Mouse (Mus musculus): ENCODE data around the gene Kiss1r. TPM values are rescaled to one million over a fixed set of nuclear protein-coding genes. Genes with fewer than 3 reads are reported as not detected.

Gene Kiss1r
- total RNA-seq (2023): 0.39 to 0.63 TPM (median 0.47 TPM) in 4 replicates

DNA sequence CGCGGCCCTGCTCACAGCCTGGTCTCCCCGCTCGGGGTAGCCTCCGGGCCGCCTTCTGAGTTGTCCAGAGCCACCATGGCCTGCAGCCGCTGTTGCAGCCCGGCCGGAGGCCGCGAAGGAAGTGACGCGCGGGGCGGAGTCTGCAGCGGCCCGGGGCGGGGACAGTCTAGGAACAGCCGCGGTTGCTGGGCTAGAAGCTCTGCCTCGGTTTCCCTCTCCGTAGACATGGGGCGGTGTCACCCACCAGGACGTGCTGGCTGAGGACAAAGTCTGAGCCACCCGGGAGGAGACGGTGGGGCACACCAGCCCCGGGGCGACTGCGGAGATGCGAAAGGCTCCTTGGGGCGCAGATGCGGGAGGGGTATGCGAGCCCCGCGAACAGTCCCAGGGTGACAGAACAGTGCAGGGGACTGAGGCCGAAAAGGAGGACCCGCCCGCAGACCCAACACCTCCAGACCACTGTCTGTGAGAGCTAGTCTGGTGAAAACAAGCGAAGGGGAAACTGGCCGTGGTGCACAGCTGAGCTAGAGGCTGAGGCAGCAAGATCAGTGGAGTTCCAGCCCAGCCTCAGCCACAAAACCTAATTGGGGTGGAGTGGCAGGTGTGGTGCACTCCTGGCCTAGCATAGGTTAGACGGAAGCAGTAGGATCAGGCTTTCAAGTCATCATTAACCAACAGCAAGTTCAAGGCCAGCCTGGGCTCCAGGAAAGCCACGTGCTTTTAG is at the start of gene Kiss1r:
Gene Kiss1r (plus strand): TSS at position 164 of the 724 bp plus-strand sequence.

DNA sequence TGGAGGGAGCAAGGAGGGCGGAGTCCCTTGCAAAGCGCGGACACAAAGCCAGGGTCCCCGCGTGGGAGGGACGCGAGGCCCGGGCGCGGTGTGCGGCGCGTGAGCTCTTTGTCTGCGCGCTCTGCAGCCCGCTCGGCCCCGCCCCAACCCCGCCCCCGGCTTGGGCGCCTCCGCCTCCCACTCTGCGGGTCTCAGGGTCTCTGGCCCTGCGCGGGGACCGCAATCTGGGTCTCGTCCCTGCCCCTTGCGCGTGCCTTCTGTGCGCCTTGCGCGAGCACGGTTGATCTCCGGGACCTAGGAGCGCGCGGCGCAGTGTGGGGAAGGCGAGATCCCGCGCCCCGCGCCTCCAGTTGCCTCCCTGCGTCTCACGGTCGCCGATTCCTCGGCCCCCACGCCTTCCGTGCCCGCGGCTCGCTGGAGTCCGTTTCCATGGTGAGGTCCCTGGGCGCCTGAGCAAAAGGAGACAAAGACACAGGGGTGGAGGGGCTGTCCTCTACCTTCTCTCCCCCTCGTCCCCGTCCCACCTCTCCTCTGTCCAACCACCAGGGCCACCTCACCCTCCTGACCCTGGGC is 42.4 kb upstream of the Kiss1r start, which contains the start of the genes Prtn3 and Plppr3:
Gene Prtn3 (plus strand): TSS at position 187 of the 573 bp plus-strand sequence.
Gene Plppr3 (minus strand): TSS at position 345 of the 573 bp plus-strand sequence.

DNA sequence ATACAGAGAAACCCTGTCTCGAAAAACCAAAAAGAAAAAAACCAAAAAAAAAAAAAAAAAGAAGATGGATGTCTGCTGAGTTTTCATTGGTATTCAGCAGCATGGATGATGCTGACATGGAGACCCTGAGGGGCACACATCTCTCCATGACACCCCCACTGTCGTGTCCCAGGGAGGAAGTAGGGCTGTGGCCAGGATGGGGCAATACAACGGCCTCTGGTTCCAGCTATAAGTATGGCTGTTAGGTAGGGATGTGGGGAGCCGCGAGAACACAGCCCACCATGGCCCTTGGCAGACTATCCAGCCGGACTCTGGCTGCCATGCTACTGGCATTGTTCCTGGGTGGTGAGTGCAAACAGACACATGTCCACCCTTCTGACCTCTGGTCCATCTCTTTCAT is 30.7 kb upstream of the Kiss1r start, which contains the start of gene Elane:
Gene Elane (plus strand): TSS at position 194 of the 400 bp plus-strand sequence.

DNA sequence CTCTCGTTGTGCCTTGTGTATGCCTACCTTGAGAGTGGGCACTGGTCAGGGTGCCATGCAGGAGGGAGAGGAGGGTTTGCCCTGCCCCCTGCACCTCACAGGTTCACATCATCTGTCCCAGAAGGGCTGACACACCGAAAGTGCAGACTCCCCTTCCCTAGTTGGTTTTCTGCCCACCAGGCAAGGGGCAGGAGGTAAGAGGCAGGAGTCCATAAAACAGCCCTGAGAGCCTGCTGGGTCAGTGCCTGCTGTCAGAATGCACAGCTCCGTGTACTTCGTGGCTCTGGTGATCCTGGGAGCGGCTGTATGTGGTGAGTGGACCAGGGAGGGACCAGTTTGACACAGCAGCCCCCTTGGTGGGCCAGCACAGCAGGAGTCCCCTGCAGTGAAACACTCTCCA is 26.1 kb upstream of the Kiss1r start, which contains the start of gene Cfd:
Gene Cfd (plus strand): TSS at position 184 of the 400 bp plus-strand sequence.

DNA sequence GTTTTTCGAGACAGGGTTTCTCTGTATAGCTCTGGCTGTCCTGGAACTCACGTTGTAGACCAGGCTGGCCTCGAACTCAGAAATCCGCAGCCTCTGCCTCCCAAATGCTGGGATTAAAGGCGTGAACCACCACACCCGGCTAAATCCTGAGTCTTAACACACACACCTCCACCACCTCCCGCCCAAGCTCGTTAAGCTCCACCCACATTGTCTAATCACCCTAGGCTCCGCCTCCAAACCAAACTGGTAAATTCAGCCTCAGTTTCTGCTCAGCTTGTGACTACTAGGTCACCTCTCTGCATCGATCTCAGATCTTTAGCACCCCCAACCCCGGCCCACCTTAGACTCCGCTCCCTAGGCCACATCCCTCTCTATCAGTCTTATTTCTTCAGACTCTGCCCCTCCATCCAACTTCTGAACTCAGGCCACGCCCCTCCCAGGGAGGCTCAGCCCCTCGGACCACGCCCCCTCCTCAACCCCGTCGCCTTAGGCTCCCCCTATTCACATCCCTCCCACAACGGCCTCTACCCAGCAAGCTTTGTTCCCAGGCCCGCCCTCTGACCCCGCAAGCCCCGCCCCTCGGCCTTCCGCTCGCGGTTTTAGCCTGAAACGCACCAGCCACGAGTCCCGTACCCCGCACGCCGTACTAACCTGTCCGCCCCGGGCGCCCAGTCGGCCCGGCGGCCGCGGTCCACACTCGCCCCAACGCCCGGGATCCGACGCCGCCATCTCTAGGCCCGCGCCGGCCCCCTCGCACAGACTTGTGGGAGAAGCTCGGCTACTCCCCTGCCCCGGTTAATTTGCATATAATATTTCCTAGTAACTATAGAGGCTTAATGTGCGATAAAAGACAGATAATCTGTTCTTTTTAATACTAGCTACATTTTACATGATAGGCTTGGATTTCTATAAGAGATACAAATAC is 8.3 kb upstream of the Kiss1r start, which contains the start of gene Med16:
Gene Med16 (minus strand): TSS at position 757 of the 925 bp plus-strand sequence.

DNA sequence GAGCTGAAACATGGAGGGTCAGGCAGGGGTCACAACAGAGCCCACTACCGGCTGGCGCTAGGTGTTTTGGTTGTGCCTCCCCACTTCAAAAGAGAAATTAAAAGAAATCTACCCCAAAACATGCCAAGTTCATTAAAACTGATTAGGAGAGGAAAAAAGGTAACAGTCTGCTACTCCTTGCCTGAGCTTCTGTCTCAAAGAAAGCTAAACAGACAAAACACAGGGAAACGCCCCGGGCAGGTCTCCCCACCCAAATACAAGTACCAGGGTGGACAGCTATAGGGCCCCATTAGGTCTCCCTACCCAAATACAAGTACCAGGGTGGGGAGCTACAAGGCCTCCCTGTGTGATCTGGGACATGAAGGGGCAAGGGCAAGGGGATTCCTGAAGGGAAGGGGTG is 6.2 kb upstream of the Kiss1r start, which contains the start of gene Gm26602:
Gene Gm26602 (plus strand): TSS at position 301 of the 400 bp plus-strand sequence.

DNA sequence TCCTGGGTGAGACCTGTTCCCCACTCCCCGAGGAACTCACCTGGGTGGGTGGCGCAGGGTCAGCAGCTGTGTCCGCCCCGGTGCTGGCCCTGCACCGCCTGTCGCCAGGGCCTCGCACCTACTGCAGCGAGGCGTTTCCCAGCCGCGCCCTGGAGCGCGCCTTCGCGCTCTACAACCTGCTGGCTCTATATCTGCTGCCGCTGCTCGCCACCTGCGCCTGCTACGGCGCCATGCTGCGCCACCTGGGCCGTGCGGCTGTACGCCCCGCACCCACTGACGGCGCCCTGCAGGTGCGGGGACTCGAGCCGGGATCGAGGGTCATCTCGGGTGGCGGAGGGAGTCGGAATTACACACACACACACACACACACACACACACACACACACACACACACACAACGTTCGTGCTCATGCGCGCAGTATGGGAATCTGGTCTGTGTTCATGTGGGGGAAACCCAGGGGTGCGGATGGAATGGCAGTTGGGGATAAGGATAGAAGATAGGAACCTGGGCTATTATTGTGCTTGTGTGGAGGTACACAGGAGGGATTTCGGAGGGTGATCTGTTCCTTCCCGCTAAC is 4.3 kb downstream of the Kiss1r start, which contains the start of gene R3hdm4:
Gene R3hdm4 (minus strand): TSS at position 251 of the 578 bp plus-strand sequence.

DNA sequence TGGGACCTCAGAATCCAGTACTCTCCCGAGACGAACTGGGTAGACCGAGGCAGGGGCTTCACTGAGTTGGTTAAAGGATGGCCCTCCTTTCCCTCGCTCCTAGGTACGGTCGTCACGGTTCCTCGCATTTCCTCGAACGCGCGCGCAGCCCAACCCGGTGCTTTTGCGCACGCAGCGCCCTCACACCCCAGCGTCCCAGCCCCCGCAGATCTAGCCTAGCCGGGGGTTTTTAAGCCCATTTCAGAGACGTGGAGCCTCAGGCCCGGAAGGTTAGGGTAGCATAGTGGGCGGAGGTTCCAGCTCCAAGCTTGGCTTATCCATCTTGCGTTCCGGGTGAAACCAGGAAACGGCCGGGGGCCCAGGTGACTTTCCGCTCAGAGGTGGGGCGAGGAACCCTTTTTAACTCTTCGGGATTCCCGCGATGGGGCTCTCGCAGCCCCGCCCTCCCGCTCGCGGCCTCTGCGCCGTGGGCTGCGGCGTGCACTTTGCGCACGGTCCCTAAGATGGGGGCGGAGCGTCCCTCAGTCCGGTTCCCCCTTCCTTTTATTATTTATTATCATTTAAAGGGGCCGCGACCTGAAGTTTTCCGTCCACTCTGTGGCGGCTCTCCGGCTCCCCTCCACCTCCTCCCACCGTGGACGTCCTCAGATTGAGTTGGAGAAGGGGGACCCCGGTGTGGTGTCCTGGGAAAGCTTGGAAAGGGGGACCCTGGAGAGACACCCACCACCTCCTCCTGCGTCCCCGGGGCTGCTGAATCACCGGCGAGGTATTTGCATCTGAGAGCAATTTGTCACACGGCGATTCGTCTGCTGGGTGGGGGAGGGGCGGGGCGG is 9.9 kb downstream of the Kiss1r start, which contains the start of gene Arid3a:
Gene Arid3a (plus strand): TSS at position 553 of the 833 bp plus-strand sequence.

DNA sequence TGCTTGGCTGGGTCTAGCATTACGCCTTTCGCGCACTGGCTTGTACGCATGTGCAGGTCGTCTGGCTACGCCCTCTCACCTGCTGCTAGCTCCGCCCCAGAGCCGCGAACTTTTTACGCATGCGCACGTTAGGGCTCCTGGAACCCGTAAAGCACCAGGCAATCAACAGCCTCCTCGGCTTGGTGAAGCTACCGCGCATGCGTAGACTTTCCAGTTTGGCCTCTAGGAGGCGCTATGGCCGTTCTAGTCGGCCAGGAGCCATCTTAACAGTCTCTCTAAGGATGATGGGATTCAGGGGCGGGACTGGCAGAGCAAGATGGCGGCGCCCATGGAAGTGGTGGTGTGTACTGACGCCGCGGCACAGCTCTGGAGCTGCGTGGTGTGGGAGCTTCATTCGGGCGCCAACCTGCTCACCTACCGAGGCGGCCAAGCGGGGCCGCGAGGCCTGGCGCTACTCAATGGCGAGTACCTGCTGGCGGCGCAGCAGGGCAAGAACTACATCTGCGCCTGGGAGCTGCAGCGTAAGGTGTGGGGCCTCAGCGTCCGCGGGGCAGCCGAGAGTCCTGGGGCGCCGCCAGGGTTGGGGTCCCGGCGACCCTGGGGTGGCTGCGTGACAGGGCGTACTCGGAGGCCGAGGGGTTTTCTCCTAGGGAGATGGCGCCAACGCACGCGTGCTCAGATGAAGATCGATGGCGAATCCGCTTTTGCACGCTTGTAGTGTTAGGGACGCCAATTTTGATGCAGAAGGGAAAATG is 43.3 kb downstream of the Kiss1r start, which contains the start of gene Wdr18:
Gene Wdr18 (plus strand): TSS at position 306 of the 755 bp plus-strand sequence.

DNA sequence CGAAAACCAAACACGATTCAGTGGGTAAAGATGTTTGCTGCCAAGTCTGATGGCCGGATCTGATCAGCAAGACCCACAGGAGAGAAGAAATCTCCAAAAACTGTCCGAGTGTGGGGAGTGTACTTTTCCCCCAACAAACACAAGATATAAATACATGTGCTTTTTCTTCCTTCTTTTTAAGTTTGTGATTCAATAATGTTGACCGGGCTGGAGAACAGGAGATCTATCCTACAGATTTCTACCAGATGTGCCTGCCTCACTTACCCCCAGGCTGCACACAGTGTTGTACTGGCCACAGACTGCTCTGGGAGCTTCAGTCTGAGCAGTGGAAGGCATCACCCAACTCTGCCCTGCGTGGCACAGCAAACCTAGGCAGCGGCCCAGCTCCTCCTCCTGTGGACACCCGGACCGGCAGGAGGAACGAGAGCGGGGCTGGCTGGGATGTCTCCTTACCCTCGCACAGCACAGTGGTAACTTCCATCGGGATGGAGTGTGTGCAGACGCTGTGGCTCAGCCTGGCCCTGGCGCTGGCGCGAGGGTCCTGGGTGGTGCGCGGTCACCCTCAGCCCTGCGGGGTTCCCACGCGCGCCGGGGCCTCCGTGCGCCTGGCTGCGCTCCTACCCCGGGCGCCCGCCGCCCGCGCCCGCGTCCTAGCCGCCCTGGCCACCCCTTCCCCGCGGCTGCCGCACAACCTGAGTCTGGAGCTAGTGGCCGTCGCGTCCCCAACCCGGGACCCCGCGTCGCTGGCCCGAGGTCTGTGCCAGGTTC is 53.8 kb downstream of the Kiss1r start, which contains the start of gene Grin3b:
Gene Grin3b (plus strand): TSS at position 301 of the 768 bp plus-strand sequence.

Other genes starting within 250 kb of the Kiss1r start
- 16.5 to 17.6 TPM (median 17.2 TPM) in 4 replicates for gene Tpgs1, start 247.6 kb upstream of the Kiss1r start, total RNA-seq (2023)
- 64.3 to 70.9 TPM (median 67.1 TPM) in 4 replicates for gene Cdc34, start 234.8 kb upstream of the Kiss1r start, total RNA-seq (2023)
- gene Gzmm, start 228.0 kb upstream of the Kiss1r start, total RNA-seq (2023): 2.2 to 3.3 TPM (median 2.8 TPM) in 4 replicates
- gene Bsg, start 212.5 kb upstream of the Kiss1r start, total RNA-seq (2023): 93.0 to 101 TPM (median 96.4 TPM) in 4 replicates
- gene Hcn2, start 200.3 kb upstream of the Kiss1r start, total RNA-seq (2023): not detected in 4 replicates
- gene Polrmt, start 170.4 kb upstream of the Kiss1r start, total RNA-seq (2023): 61.1 to 82.7 TPM (median 70.9 TPM) in 4 replicates
- not detected in 4 replicates for gene Fgf22, start 161.9 kb upstream of the Kiss1r start, total RNA-seq (2023)
- gene Rnf126, start 150.0 kb upstream of the Kiss1r start, total RNA-seq (2023): 47.4 to 62.4 TPM (median 56.4 TPM) in 4 replicates
- 1.5 to 3.1 TPM (median 1.8 TPM) in 4 replicates for gene Fstl3, start 139.7 kb upstream of the Kiss1r start, total RNA-seq (2023)
- not detected in 4 replicates for gene Prss57, start 126.0 kb upstream of the Kiss1r start, total RNA-seq (2023)
- 6.0 to 6.7 TPM (median 6.3 TPM) in 4 replicates for gene Palm, start 123.4 kb upstream of the Kiss1r start, total RNA-seq (2023)
- gene Misp, start 96.0 kb upstream of the Kiss1r start, total RNA-seq (2023): not detected in 4 replicates
- 435 to 450 TPM (median 444 TPM) in 4 replicates for gene Ptbp1, start 62.5 kb upstream of the Kiss1r start, total RNA-seq (2023)
- 0.75 TPM in 1 of 4 replicates, not detected in the others for gene Prtn3, start 42.5 kb upstream of the Kiss1r start, total RNA-seq (2023)
- gene Plppr3, start 42.3 kb upstream of the Kiss1r start, total RNA-seq (2023): 0.56 to 1.1 TPM (median 1.1 TPM) in 4 replicates
- not detected in 4 replicates for gene Elane, start 30.7 kb upstream of the Kiss1r start, total RNA-seq (2023)
- not detected in 4 replicates for gene Cfd, start 26.1 kb upstream of the Kiss1r start, total RNA-seq (2023)
- 78.8 to 89.5 TPM (median 83.7 TPM) in 4 replicates for gene Med16, start 8.0 kb upstream of the Kiss1r start, total RNA-seq (2023)
- not detected in 4 replicates for gene Gm26602, start 6.1 kb upstream of the Kiss1r start, total RNA-seq (2023)
- 94.1 to 105 TPM (median 98.7 TPM) in 4 replicates for gene R3hdm4, start 4.2 kb downstream of the Kiss1r start, total RNA-seq (2023)
- gene Arid3a, start 10.1 kb downstream of the Kiss1r start, total RNA-seq (2023): 32.5 to 39.9 TPM (median 35.7 TPM) in 4 replicates
- gene Wdr18, start 43.2 kb downstream of the Kiss1r start, total RNA-seq (2023): 46.0 to 52.3 TPM (median 48.3 TPM) in 4 replicates
- gene Grin3b, start 53.7 kb downstream of the Kiss1r start, total RNA-seq (2023): not detected in 4 replicates
- 163 to 175 TPM (median 163 TPM) in 4 replicates for gene Tmem259, start 67.4 kb downstream of the Kiss1r start, total RNA-seq (2023)
- 329 to 335 TPM (median 331 TPM) in 4 replicates for gene Cnn2, start 71.6 kb downstream of the Kiss1r start, total RNA-seq (2023)
- gene Abca7, start 79.5 kb downstream of the Kiss1r start, total RNA-seq (2023): 51.7 to 55.6 TPM (median 53.3 TPM) in 4 replicates
- 482 to 540 TPM (median 503 TPM) in 4 replicates for gene Arhgap45, start 99.7 kb downstream of the Kiss1r start, total RNA-seq (2023)
- 82.2 to 90.7 TPM (median 85.7 TPM) in 4 replicates for gene Polr2e, start 122.8 kb downstream of the Kiss1r start, total RNA-seq (2023)
- 108 to 159 TPM (median 123 TPM) in 4 replicates for gene Gpx4, start 130.2 kb downstream of the Kiss1r start, total RNA-seq (2023)
- 116 to 127 TPM (median 121 TPM) in 4 replicates for gene Sbno2, start 188.6 kb downstream of the Kiss1r start, total RNA-seq (2023)
- 170 to 186 TPM (median 178 TPM) in 4 replicates for gene Stk11, start 198.8 kb downstream of the Kiss1r start, total RNA-seq (2023)
- 168 to 193 TPM (median 182 TPM) in 4 replicates for gene Atp5d, start 221.7 kb downstream of the Kiss1r start, total RNA-seq (2023)
- gene Cbarp, start 223.9 kb downstream of the Kiss1r start, total RNA-seq (2023): 7.3 to 8.8 TPM (median 7.8 TPM) in 4 replicates
- 142 to 170 TPM (median 154 TPM) in 4 replicates for gene Midn, start 231.3 kb downstream of the Kiss1r start, total RNA-seq (2023)
- 214 to 244 TPM (median 231 TPM) in 4 replicates for gene Cirbp, start 249.0 kb downstream of the Kiss1r start, total RNA-seq (2023)